In genomic region chr16:11456141-11456645, GRCm38 (mm10) we compare ENCODE assay signal across 8 mouse cellular contexts.
A peak's percentile ranks its signal among the peaks of the same experiment; 100 is the strongest.
DNase-seq lines count a peak whose midpoint lies in the region; ATAC-seq and TF ChIP-seq lines count a peak whose summit lies in the region.

No protein-coding gene starts in this region.

- WGBS in kidney, embryonic 14.5 days: 70% methylated on average over 5 of the region's 5 CpGs
- 83% methylated on average over 5 of the region's 5 CpGs for WGBS in heart, embryonic 15.5 days
- WGBS in lung, embryonic 15.5 days: 72% methylated on average over 5 of the region's 5 CpGs

- H3K9ac ChIP-seq in kidney, embryonic 14.5 days (ENCODE audit: low read depth, low read length): no peak overlapping the region
- peak overlapping the region; percentile 68 for H3K9ac ChIP-seq in MEL (ENCODE audit: control insufficient read depth, low read depth, low read length, poor library complexity, severe bottlenecking)
- no peak overlapping the region for H3K9ac ChIP-seq in heart, embryonic 15.5 days
- no peak overlapping the region for H3K9ac ChIP-seq in lung, embryonic 15.5 days

- no peak overlapping the region for H3K27ac ChIP-seq in kidney, embryonic 14.5 days (ENCODE audit: low read depth, low read length)
- H3K27ac ChIP-seq in MEL (ENCODE audit: control insufficient read depth, low read depth, low read length): peak overlapping the region; percentile 96
- 0 out of 2 replicates have a peak overlapping the region, but pooled peaks have one; percentile 13 for H3K27ac ChIP-seq in heart, embryonic 15.5 days
- H3K27ac ChIP-seq in lung, embryonic 15.5 days: no peak overlapping the region

- H3K9me3 ChIP-seq in kidney, embryonic 14.5 days (ENCODE audit: control insufficient read depth, low read length): no peaks in the 10 kb centered on the region
- no peaks in the 10 kb centered on the region for H3K9me3 ChIP-seq in MEL (replicated peaks; ENCODE audit: insufficient read depth, low read length)
- H3K9me3 ChIP-seq in heart, embryonic 15.5 days (replicated peaks): no peaks in the 10 kb centered on the region
- no peaks in the 10 kb centered on the region for H3K9me3 ChIP-seq in lung, embryonic 15.5 days

- TF ChIP-seq CTCF in MEL (IDR thresholded peaks at IDR 0.05 in 2 of 3, conservative IDR thresholded peaks at IDR 0.05 in 1 of 3; ENCODE audit: control insufficient read depth in 1 of 3, insufficient read depth in 1 of 3, low read depth in 2 of 3, low read length in 3 of 3, poor library complexity in 1 of 3, severe bottlenecking in 1 of 3): no peak

- peak; percentile 48 for DNase-seq in kidney, adult 9 months
- peak; percentile 93 for DNase-seq in MEL (ENCODE audit: low read depth, low spot score)
- DNase-seq in urinary bladder, postnatal 36 days (ENCODE audit: low spot score in 2 of 2): peak; percentile 42 to 53
- DNase-seq in ovary, postnatal 10 days (ENCODE audit: low spot score): no peak
- no peak for DNase-seq in embryo, embryonic 10 days (ENCODE audit: low spot score)

- TF ChIP-seq RAD21 in MEL (IDR thresholded peaks at IDR 0.05; ENCODE audit: low read depth, low read length): no peak

- no peak for ATAC-seq in kidney, embryonic 14.5 days (ENCODE audit: low FRiP score, low TSS enrichment)
- no peak; the same call in 1 of the 2 replicates for ATAC-seq in heart, embryonic 15.5 days (replicated peaks; ENCODE audit: insufficient number of reproducible peaks, insufficient read depth, low FRiP score, low read depth)
- ATAC-seq in lung, embryonic 15.5 days (ENCODE audit: borderline replicate concordance, extremely low read depth, low FRiP score, low TSS enrichment): 0 out of 2 replicates have a peak, but pooled peaks have one; percentile 32

- peak; percentile 44 to 99; a peak in 2 of 4 replicates for TF ChIP-seq POLR2A in MEL (IDR thresholded peaks at IDR 0.05; ENCODE audit: control insufficient read depth in 1 of 2, insufficient read depth in 1 of 2, low read depth in 1 of 2, low read length in 2 of 2, poor library complexity in 1 of 2)

- no peaks in the 10 kb centered on the region for H3K4me1 ChIP-seq in kidney, embryonic 14.5 days (ENCODE audit: control insufficient read depth, insufficient read depth, low read length)
- H3K4me1 ChIP-seq in MEL (ENCODE audit: control insufficient read depth in 1 of 2, insufficient read depth in 2 of 2, low read length in 2 of 2): peaks cover 8 to 23% of the 10 kb centered on the region in 2 experiments
- H3K4me1 ChIP-seq in heart, embryonic 15.5 days (replicated peaks): peaks cover 13% of the 10 kb centered on the region
- H3K4me1 ChIP-seq in lung, embryonic 15.5 days: 0 out of 2 replicates have a peak, but pooled peaks cover 5% of the 10 kb centered on the region

- H3K27me3 ChIP-seq in kidney, embryonic 14.5 days (ENCODE audit: control insufficient read depth, insufficient read depth, low read length): no peaks in the 10 kb centered on the region
- no peaks in the 10 kb centered on the region for H3K27me3 ChIP-seq in MEL (ENCODE audit: control insufficient read depth in 1 of 2, insufficient read depth in 2 of 2, low read length in 2 of 2)
- no peaks in the 10 kb centered on the region for H3K27me3 ChIP-seq in heart, embryonic 15.5 days
- H3K27me3 ChIP-seq in lung, embryonic 15.5 days: no peaks in the 10 kb centered on the region

- H3K4me3 ChIP-seq in kidney, embryonic 14.5 days (ENCODE audit: low read length): no peak overlapping the region
- peak overlapping the region in 1 of 2 experiments; percentile 21; a peak in 1 of 4 replicates for H3K4me3 ChIP-seq in MEL (ENCODE audit: control insufficient read depth in 1 of 2, insufficient read depth in 1 of 2, low read depth in 2 of 2, low read length in 2 of 2)
- no peak overlapping the region for H3K4me3 ChIP-seq in heart, embryonic 15.5 days
- H3K4me3 ChIP-seq in lung, embryonic 15.5 days: no peak overlapping the region

- TF ChIP-seq EP300 in MEL (IDR thresholded peaks at IDR 0.05; ENCODE audit: low read depth in 1 of 2, low read length in 2 of 2): peak in 1 of 2 experiments; percentile 60; a peak in 2 of 4 replicates

- H3K4me2 ChIP-seq in kidney, embryonic 14.5 days (replicated peaks; ENCODE audit: low read depth, low read length): no peak overlapping the region
- no peak overlapping the region for H3K4me2 ChIP-seq in heart, embryonic 15.5 days
- H3K4me2 ChIP-seq in lung, embryonic 15.5 days: no peak overlapping the region

- no peaks in the 10 kb centered on the region for H3K79me2 ChIP-seq in MEL (ENCODE audit: control insufficient read depth, insufficient read depth, low read length, poor library complexity)

- no peaks in the 10 kb centered on the region; the same call in 1 of the 2 replicates for H3K36me3 ChIP-seq in kidney, embryonic 14.5 days (ENCODE audit: control insufficient read depth, insufficient read depth, low read length)
- peaks cover 0 to 16% of the 10 kb centered on the region in 2 experiments; a peak in 2 of 4 replicates for H3K36me3 ChIP-seq in MEL (ENCODE audit: control insufficient read depth in 1 of 2, insufficient read depth in 2 of 2, low read length in 2 of 2)
- peaks cover 8% of the 10 kb centered on the region; the same call in 1 of the 2 replicates for H3K36me3 ChIP-seq in heart, embryonic 15.5 days
- H3K36me3 ChIP-seq in lung, embryonic 15.5 days: peaks cover 11% of the 10 kb centered on the region

TF ChIP-seq in MEL, 35 proteins besides CTCF, POLR2A, EP300 and RAD21:
- TF ChIP-seq SIN3A (IDR thresholded peaks at IDR 0.05; ENCODE audit: low read length) (peak; percentile 73), MYB (IDR thresholded peaks at IDR 0.05; ENCODE audit: low read depth, low read length) (no peak), GATA1 (IDR thresholded peaks at IDR 0.05; ENCODE audit: low read depth, low read length) (peak; percentile 45; the same call in 1 of the 2 replicates), TCF12 (IDR thresholded peaks at IDR 0.05; ENCODE audit: low read depth, low read length) (no peak; the same call in 1 of the 2 replicates), JUND (IDR thresholded peaks at IDR 0.05; ENCODE audit: low read depth, low read length) (no peak), NRF1 (IDR thresholded peaks at IDR 0.05; ENCODE audit: insufficient read depth, low read depth, low read length, poor library complexity, severe bottlenecking) (no peak), ZC3H11A (IDR thresholded peaks at IDR 0.05; ENCODE audit: low read depth, low read length) (no peak; the same call in 1 of the 2 replicates), UBTF (IDR thresholded peaks at IDR 0.05; ENCODE audit: borderline replicate concordance, insufficient read depth, low read depth, low read length) (no peak), CHD1 (IDR thresholded peaks at IDR 0.05; ENCODE audit: low read depth, low read length) (no peak), ZNF384 (IDR thresholded peaks at IDR 0.05; ENCODE audit: low read depth, low read length) (no peak), NELFE (IDR thresholded peaks at IDR 0.05; ENCODE audit: low read depth, low read length) (peak; percentile 97), MYC (IDR thresholded peaks at IDR 0.05; ENCODE audit: low read depth, low read length) (no peak), POLR2AphosphoS2 (IDR thresholded peaks at IDR 0.05; ENCODE audit: low read length) (peak; percentile 98), ELF1 (IDR thresholded peaks at IDR 0.05; ENCODE audit: low read depth, low read length) (peak; percentile 98), USF1 (IDR thresholded peaks at IDR 0.05; ENCODE audit: low read depth, low read length) (no peak), KAT2A (conservative IDR thresholded peaks at IDR 0.05; ENCODE audit: low read depth, low read length) (no peak), MEF2A (IDR thresholded peaks at IDR 0.05; ENCODE audit: extremely low read depth, insufficient replicate concordance, low read depth, low read length, poor library complexity, severe bottlenecking) (no peak), TBP (IDR thresholded peaks at IDR 0.05; ENCODE audit: low read depth, low read length) (peak; percentile 98), MAFK (IDR thresholded peaks at IDR 0.05; ENCODE audit: borderline replicate concordance, low read depth, low read length) (peak; percentile 96), BHLHE40 (IDR thresholded peaks at IDR 0.05; ENCODE audit: borderline replicate concordance, low read depth, low read length) (no peak), MAX (IDR thresholded peaks at IDR 0.05; ENCODE audit: low read length) (no peak), ZKSCAN1 (IDR thresholded peaks at IDR 0.05; ENCODE audit: low read depth, low read length) (no peak), ETS1 (IDR thresholded peaks at IDR 0.05; ENCODE audit: low read depth, low read length) (peak; percentile 87), MXI1 (IDR thresholded peaks at IDR 0.05; ENCODE audit: low read depth, low read length) (no peak), MAZ (IDR thresholded peaks at IDR 0.05; ENCODE audit: low read depth, low read length) (no peak), TAL1 (IDR thresholded peaks at IDR 0.05; ENCODE audit: low read length) (no peak), ZMIZ1 (IDR thresholded peaks at IDR 0.05; ENCODE audit: low read depth, low read length) (peak; percentile 96), HCFC1 (IDR thresholded peaks at IDR 0.05; ENCODE audit: low read depth, low read length) (peak; percentile 78), GABPA (IDR thresholded peaks at IDR 0.05; ENCODE audit: low read depth, low read length) (peak; percentile 99), USF2 (IDR thresholded peaks at IDR 0.05; ENCODE audit: borderline replicate concordance in 1 of 2, insufficient read depth in 1 of 2, low read depth in 1 of 2, low read length in 2 of 2) (no peak), POLR2AphosphoS5 (IDR thresholded peaks at IDR 0.05; ENCODE audit: borderline replicate concordance, low read depth, low read length) (no peak), E2F4 (IDR thresholded peaks at IDR 0.05; ENCODE audit: borderline replicate concordance, low read depth, low read length) (no peak), RCOR1 (IDR thresholded peaks at IDR 0.05; ENCODE audit: low read depth, low read length) (no peak), CHD2 (IDR thresholded peaks at IDR 0.05; ENCODE audit: low read length) (peak; percentile 91), SMC3 (IDR thresholded peaks at IDR 0.05; ENCODE audit: low read depth, low read length) (no peak)

Comparison
In these comparisons a context has a peak if more than half of its experiments do, and no peak if none do; other contexts are left out.
1. DNase-seq: peak in kidney, adult 9 months (single experiment), MEL (single experiment) and urinary bladder, postnatal 36 days (2 of 2); none in ovary, postnatal 10 days (single experiment) and embryo, embryonic 10 days (single experiment).
2. H3K27ac ChIP-seq: peak in MEL (single experiment) and heart, embryonic 15.5 days (single experiment); none in kidney, embryonic 14.5 days (single experiment) and lung, embryonic 15.5 days (single experiment).